Mouse (Mus musculus) lung, postnatal 14 days (tissue): ENCODE data around the gene Ube2d1.

ENCODE experiments used
- DNase-seq: peaks from one replicate; pipeline ENCODE4 v3.0.0; 2021

Gene Ube2d1

DNA sequence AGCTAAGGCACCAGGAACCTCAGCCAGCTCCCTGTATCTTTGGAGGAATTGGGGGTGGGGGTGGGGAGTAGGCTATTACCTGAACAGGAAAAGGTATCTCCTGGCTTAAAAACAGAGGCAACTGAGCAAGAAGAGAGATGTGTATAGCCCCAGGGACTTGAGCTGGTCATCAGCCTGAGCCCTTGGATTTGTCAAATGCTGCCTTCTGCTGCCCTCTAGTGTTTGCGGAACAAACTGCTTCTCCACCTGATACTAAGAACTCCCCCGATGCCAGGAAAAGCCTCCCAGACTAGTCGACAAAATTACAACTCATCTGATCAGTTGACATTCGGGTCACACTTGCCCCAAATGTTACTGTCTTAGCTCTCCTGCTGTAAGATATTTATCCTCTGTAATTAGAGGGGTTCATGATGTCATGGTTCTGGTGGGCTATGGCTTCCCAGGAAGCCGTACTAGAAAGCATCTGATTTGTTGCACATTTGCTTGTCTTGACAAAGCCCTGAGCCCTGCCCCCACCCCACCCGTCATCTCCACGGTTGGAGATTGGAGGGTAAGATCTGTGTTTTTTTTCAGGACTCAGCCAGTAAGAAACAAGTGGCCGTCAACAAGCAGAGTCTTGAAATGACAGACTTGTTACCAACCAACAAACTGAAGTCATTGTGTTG, 66.7 kb downstream of the Ube2d1 start:
- DNase-seq, result peak; percentile 85

DNA sequence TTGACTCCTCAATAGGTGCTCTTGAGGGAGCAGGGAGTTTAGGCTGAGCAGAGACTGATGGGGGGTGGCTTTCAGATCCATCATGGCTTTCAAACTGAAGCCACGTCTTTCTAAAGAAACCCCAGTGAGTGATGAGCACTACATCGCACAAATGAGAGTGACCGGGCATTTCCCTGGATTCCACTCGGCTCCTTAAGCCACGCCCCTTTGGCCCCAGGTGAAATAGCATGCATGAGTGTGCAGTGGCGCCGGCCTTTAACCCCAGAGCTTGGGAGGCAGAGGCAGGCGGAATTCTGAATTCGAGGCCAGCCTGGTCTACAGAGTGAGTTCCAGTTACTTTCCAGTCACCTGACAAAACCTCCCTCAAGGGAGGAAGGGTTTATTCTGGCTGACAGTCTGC, 69.1 kb downstream of the Ube2d1 start:
- no peak for DNase-seq
